In the genomic region with DNA sequence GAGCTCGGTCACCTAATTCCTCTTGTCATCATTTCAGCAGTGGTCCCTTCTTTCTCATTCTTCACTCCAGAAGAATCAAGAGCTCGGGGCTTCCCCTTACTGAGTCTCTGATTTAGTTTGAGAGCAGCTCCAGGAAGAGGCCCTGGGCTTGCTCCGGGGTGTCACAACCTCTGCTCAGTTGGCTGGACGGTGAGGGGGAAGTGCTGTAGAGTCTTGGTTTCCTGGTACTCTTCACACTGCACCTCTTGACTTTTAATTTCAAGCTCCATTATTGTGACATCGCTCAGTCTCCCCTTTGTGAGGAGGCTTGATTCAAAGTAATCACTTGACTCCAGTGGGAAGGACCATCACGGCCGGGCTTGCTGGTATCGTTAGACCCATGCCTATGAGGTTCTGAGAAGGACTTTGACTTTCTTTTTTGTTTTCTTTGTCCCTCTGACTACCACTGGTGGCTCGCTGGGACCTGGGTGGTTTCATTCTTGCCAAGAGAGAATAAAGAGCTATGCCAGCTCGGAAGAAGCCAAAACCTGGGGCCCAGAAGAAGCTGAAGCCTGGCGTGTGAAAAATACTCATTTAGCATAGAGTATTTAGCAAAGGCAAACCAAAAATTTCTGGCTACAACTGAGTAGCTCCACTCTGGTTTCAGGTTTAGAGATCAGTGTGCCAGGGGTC, we compare ENCODE assay signal across 15 mouse cellular contexts. TPM values are rescaled to one million over a fixed set of nuclear protein-coding genes. Genes with fewer than 3 reads are reported as not detected.
DNase-seq lines count a peak whose midpoint lies in the region; ATAC-seq and TF ChIP-seq lines count a peak whose summit lies in the region.
"Had no signal": no experiment of that assay in that cellular context is flagged by ENCODE, and none has a peak within 500 bp of the region (broad histone marks: within the 10 kb centered on the region; RNA-seq: fewer than 3 reads in every experiment).

No protein-coding gene starts in this region.

- H3K4me3 ChIP-seq in thymus, adult 2 months (ENCODE audit: control insufficient read depth, insufficient read depth, low read length) = no peak overlapping the region
- H3K4me3 ChIP-seq in gastrocnemius, adult 2 months = no peak overlapping the region
- H3K4me3 ChIP-seq in intestine, postnatal 0 days (ENCODE audit: low read depth, low read length) = no peak overlapping the region
- H3K4me3 ChIP-seq: heart, embryonic 13.5 days had no signal

- ATAC-seq in intestine, postnatal 0 days = no peak
- ATAC-seq: hindbrain, embryonic 16.5 days had no signal

- TF ChIP-seq CTCF in thymus, adult 2 months (IDR thresholded peaks at IDR 0.05; ENCODE audit: borderline replicate concordance, control insufficient read depth, extremely low read depth, insufficient read depth, low read length, poor library complexity) = no peak
- no peak for TF ChIP-seq CTCF in gastrocnemius, adult 2 months (IDR thresholded peaks at IDR 0.05)
- no peak for TF ChIP-seq CTCF in intestine, postnatal 0 days (IDR thresholded peaks at IDR 0.05; ENCODE audit: low read depth)

- intact Hi-C loops in gastrocnemius, adult 2 months (cut with DNase I) = no loop called here

- no peak overlapping the region for H3K9ac ChIP-seq in intestine, postnatal 0 days (ENCODE audit: low read depth, low read length)
- H3K9ac ChIP-seq: heart, embryonic 13.5 days had no signal

- no peaks in the 10 kb centered on the region for H3K36me3 ChIP-seq in thymus, adult 2 months (ENCODE audit: control insufficient read depth, insufficient read depth, low read length)
- H3K36me3 ChIP-seq in intestine, postnatal 0 days (ENCODE audit: control insufficient read depth, insufficient read depth) = no peaks in the 10 kb centered on the region
- H3K36me3 ChIP-seq: G1E; heart, embryonic 13.5 days had no signal

- peak overlapping the region; percentile 52; the same call in 1 of the 2 replicates for H3K27ac ChIP-seq in thymus, adult 2 months (ENCODE audit: control insufficient read depth, insufficient read depth, low read length)
- no peak overlapping the region for H3K27ac ChIP-seq in gastrocnemius, adult 2 months
- H3K27ac ChIP-seq in intestine, postnatal 0 days (ENCODE audit: low read depth, low read length) = no peak overlapping the region
- H3K27ac ChIP-seq: heart, embryonic 13.5 days had no signal

- H3K9me3 ChIP-seq in intestine, postnatal 0 days (ENCODE audit: control insufficient read depth) = no peaks in the 10 kb centered on the region
- H3K9me3 ChIP-seq: G1E; heart, embryonic 13.5 days had no signal

- no peaks in the 10 kb centered on the region for H3K27me3 ChIP-seq in thymus, adult 2 months (ENCODE audit: control insufficient read depth, insufficient read depth, low read length)
- H3K27me3 ChIP-seq in intestine, postnatal 0 days (replicated peaks; ENCODE audit: control insufficient read depth, insufficient read depth, low read length) = no peaks in the 10 kb centered on the region

- TF ChIP-seq POLR2A in thymus, adult 2 months (IDR thresholded peaks at IDR 0.05; ENCODE audit: control insufficient read depth, extremely low read depth, insufficient read depth, low read length, poor library complexity) = no peak

- H3K4me2 ChIP-seq in intestine, postnatal 0 days (replicated peaks; ENCODE audit: low read depth) = no peak overlapping the region
- H3K4me2 ChIP-seq: heart, embryonic 13.5 days had no signal

- 22% methylated on average over 11 of the region's 11 CpGs for whole genome bisulfite sequencing in thymus, adult 2 months
- 74% methylated on average over 11 of the region's 11 CpGs for WGBS in intestine, postnatal 0 days

- no peak for DNase-seq in thymus, adult 2 months
- DNase-seq in thymus, adult 18-20 months = no peak
- DNase-seq in induced T-regulatory cell, adult 2 months (ENCODE audit: low read depth) = peak; percentile 79
- DNase-seq in naive thymus-derived CD4-positive, alpha-beta T cell, adult 2 months (ENCODE audit: low read depth) = peak; percentile 69
- no peak for DNase-seq in gastrocnemius, adult 2 months
- no peak for DNase-seq in kidney, postnatal 36 days
- DNase-seq: embryo, embryonic 11 days; kidney, postnatal 25 days; right cerebral cortex, adult 18-20 months had no signal

- H3K4me1 ChIP-seq in thymus, adult 2 months (replicated peaks; ENCODE audit: control insufficient read depth, insufficient read depth, low read length) = peaks cover 15% of the 10 kb centered on the region
- no peaks in the 10 kb centered on the region for H3K4me1 ChIP-seq in intestine, postnatal 0 days (replicated peaks; ENCODE audit: control insufficient read depth, insufficient read depth, low read length)

RNA-seq across cellular contexts. Expression of gene I830077J02Rik, which starts 21.8 kb away (rescaled TPM):
- polyA plus RNA-seq in thymus, adult 2 months (2012; rRNA removed) = 2.6 and 3.7 TPM in 2 replicates
- under 1 TPM; 0.84 to 0.92 TPM for total RNA-seq in gastrocnemius, adult 2 months (2021)
- polyA plus RNA-seq in intestine, postnatal 0 days (2015; fragmentation: Nextera tagmentation; extraction: Ambion mirVana) = 0.89 and 1.7 TPM in 2 replicates
- polyA plus RNA-seq: testis, adult 2 months had no signal

RNA-seq across cellular contexts. Expression of gene Tmigd3, which starts 40.0 kb away (rescaled TPM):
- polyA plus RNA-seq in thymus, adult 2 months (2012; rRNA removed) = 0.82 and 1.1 TPM in 2 replicates
- total RNA-seq in gastrocnemius, adult 2 months (2021) = not detected
- 0.44 and 0.48 TPM in 2 replicates for polyA plus RNA-seq in intestine, postnatal 0 days (2015; fragmentation: Nextera tagmentation; extraction: Ambion mirVana)
- total RNA-seq: left cerebral cortex, postnatal 36 days had no signal
- polyA plus RNA-seq: hindbrain, embryonic 16.5 days had no signal

RNA-seq across cellular contexts. Expression of gene Adora3, which starts 40.0 kb away (rescaled TPM):
- 0.68 and 0.90 TPM in 2 replicates for polyA plus RNA-seq in thymus, adult 2 months (2012; rRNA removed)
- total RNA-seq in gastrocnemius, adult 2 months (2021) = not detected
- 0.43 TPM in 2 replicates for polyA plus RNA-seq in intestine, postnatal 0 days (2015; fragmentation: Nextera tagmentation; extraction: Ambion mirVana)
- polyA plus RNA-seq: G1E had no signal

RNA-seq across cellular contexts. Expression of gene Wdr77, which starts 48.5 kb away (rescaled TPM):
- polyA plus RNA-seq in thymus, adult 2 months (2012; rRNA removed) = 46.1 and 56.1 TPM in 2 replicates
- total RNA-seq in gastrocnemius, adult 2 months (2021) = 10 to 100 TPM; 29.4 to 30.5 TPM
- 33.1 and 33.4 TPM in 2 replicates for polyA plus RNA-seq in intestine, postnatal 0 days (2015; fragmentation: Nextera tagmentation; extraction: Ambion mirVana)

RNA-seq across cellular contexts. Expression of gene Atp5f1, which starts 49.2 kb away (rescaled TPM):
- polyA plus RNA-seq in thymus, adult 2 months (2012; rRNA removed) = 139 and 148 TPM in 2 replicates
- total RNA-seq in gastrocnemius, adult 2 months (2021) = 100 to 1,000 TPM; 520 to 826 TPM
- 556 and 605 TPM in 2 replicates for polyA plus RNA-seq in intestine, postnatal 0 days (2015; fragmentation: Nextera tagmentation; extraction: Ambion mirVana)

Comparison
In these comparisons a context has a peak if more than half of its experiments do, and no peak if none do; other contexts are left out.
1. DNase-seq: peak in induced T-regulatory cell, adult 2 months (single experiment) and naive thymus-derived CD4-positive, alpha-beta T cell, adult 2 months (single experiment); none in thymus, adult 2 months (single experiment), thymus, adult 18-20 months (0 of 2), gastrocnemius, adult 2 months (single experiment) and kidney, postnatal 36 days (0 of 2).